Mouse (Mus musculus): ENCODE results near the gene Itga6.

DNA sequence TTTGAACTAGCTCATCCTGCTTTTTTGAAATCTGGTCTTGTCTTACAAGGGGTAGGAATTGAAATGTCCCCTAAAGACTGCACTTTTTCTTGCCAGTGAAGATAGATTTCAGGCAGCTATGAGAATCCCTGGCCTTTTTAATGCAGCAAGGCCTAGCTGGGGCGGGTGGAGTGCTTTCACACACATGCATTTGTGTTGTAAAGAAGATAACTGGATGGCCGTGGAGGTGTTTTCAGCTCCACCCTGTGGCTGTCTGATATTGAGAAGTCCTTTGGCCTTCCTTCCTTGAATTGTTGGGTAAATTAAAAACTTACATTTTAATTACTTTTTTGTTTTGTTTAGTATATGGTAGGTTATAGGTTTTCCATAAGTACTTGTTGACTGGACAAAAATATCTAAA, 133.0 kb downstream of the Itga6 start:
- no peak for TF ChIP-seq CTCF (IDR thresholded peaks at IDR 0.05)
- TF ChIP-seq EP300 (IDR thresholded peaks at IDR 0.05): no peak

Data from lung, postnatal 0 days (tissue).